Mouse (Mus musculus) layer of hippocampus, adult 11-12 months (tissue): ENCODE measurements around the gene Sub1.

Source experiments
- DNase-seq: peaks from one replicate; pipeline ENCODE4 v3.0.0; 2022; ENCODE audit warnings: low spot score

Gene Sub1

GRCm38 (mm10) chr15:11966367-11966766, 30.4 kb downstream of the Sub1 start:
- DNase-seq = peak; percentile 55

GRCm38 (mm10) chr15:11965201-11965845, 31.5 kb downstream of the Sub1 start:
- no peak for DNase-seq

- DNase-seq = no peak
Measured at GRCm38 (mm10) chr15:11963791-11964525, 32.8 kb downstream of the Sub1 start.

- no peak for DNase-seq
Measured at GRCm38 (mm10) chr15:11959716-11960115, 37.1 kb downstream of the Sub1 start.

- DNase-seq = no peak
Measured at GRCm38 (mm10) chr15:11956129-11956528, 40.7 kb downstream of the Sub1 start.

- DNase-seq = no peak
Measured at GRCm38 (mm10) chr15:11954190-11954589, 42.6 kb downstream of the Sub1 start.

GRCm38 (mm10) chr15:11952159-11952558, 44.6 kb downstream of the Sub1 start:
- no peak for DNase-seq

GRCm38 (mm10) chr15:11951181-11951580, 45.6 kb downstream of the Sub1 start:
- no peak for DNase-seq

- no peak for DNase-seq
Measured at GRCm38 (mm10) chr15:11950144-11950543, 46.6 kb downstream of the Sub1 start.

- DNase-seq = no peak
Measured at GRCm38 (mm10) chr15:11949490-11949889, 47.3 kb downstream of the Sub1 start.

GRCm38 (mm10) chr15:11940855-11941254, 55.9 kb downstream of the Sub1 start:
- DNase-seq = no peak
